Mouse (Mus musculus): ENCODE results near the gene Bmx. TPM values are rescaled to one million over a fixed set of nuclear protein-coding genes. Genes with fewer than 3 reads are reported as not detected.

The Bmx gene
- total and polyA plus RNA-seq, 3 experiments, result not detected

- TF ChIP-seq ZC3H11A (IDR thresholded peaks at IDR 0.05; ENCODE audit: low read depth, low read length), result no peak
- peak; percentile 70; the same call in 1 of the 2 replicates for TF ChIP-seq MEF2A (IDR thresholded peaks at IDR 0.05; ENCODE audit: extremely low read depth, insufficient replicate concordance, low read depth, low read length, poor library complexity, severe bottlenecking)
- TF ChIP-seq MYC (IDR thresholded peaks at IDR 0.05; ENCODE audit: low read depth, low read length), result no peak
- TF ChIP-seq TCF12 (IDR thresholded peaks at IDR 0.05; ENCODE audit: low read depth, low read length), result peak; percentile 76
- peak; percentile 81 for TF ChIP-seq RCOR1 (IDR thresholded peaks at IDR 0.05; ENCODE audit: low read depth, low read length)
- TF ChIP-seq NELFE (IDR thresholded peaks at IDR 0.05; ENCODE audit: low read depth, low read length), result no peak
- TF ChIP-seq KAT2A (conservative IDR thresholded peaks at IDR 0.05; ENCODE audit: low read depth, low read length), result peak; percentile 27; the same call in 1 of the 2 replicates
- peak; percentile 75 to 87 for TF ChIP-seq EP300 (IDR thresholded peaks at IDR 0.05; ENCODE audit: low read depth in 1 of 2, low read length in 2 of 2)
- peak; percentile 72 for TF ChIP-seq GATA1 (IDR thresholded peaks at IDR 0.05; ENCODE audit: low read depth, low read length)
- TF ChIP-seq SIN3A (IDR thresholded peaks at IDR 0.05; ENCODE audit: low read length), result peak; percentile 39; the same call in 1 of the 2 replicates
- peak; percentile 77 for TF ChIP-seq ETS1 (IDR thresholded peaks at IDR 0.05; ENCODE audit: low read depth, low read length)
- TF ChIP-seq ZNF384 (IDR thresholded peaks at IDR 0.05; ENCODE audit: low read depth, low read length), result peak; percentile 81
- TF ChIP-seq MAFK (IDR thresholded peaks at IDR 0.05; ENCODE audit: borderline replicate concordance, low read depth, low read length), result no peak
- peak; percentile 49; the same call in 1 of the 2 replicates for TF ChIP-seq ELF1 (IDR thresholded peaks at IDR 0.05; ENCODE audit: low read depth, low read length)
- no peaks in the 10 kb centered on the region for H3K9me3 ChIP-seq (replicated peaks; ENCODE audit: insufficient read depth, low read length)
- H3K4me3 ChIP-seq (ENCODE audit: control insufficient read depth in 1 of 2, insufficient read depth in 1 of 2, low read depth in 2 of 2, low read length in 2 of 2), result no peak overlapping the region
- H3K4me1 ChIP-seq (ENCODE audit: control insufficient read depth in 1 of 2, insufficient read depth in 2 of 2, low read length in 2 of 2), result peaks cover 3 to 17% of the 10 kb centered on the region in 2 experiments; a peak in 3 of 4 replicates
- peak; percentile 65 for DNase-seq (ENCODE audit: low read depth, low spot score)
- H3K36me3 ChIP-seq (ENCODE audit: control insufficient read depth in 1 of 2, insufficient read depth in 2 of 2, low read length in 2 of 2), result peaks cover 0 to 14% of the 10 kb centered on the region in 2 experiments; a peak in 2 of 4 replicates
- H3K27me3 ChIP-seq (ENCODE audit: control insufficient read depth in 1 of 2, insufficient read depth in 2 of 2, low read length in 2 of 2), result no peaks in the 10 kb centered on the region
- no peaks in the 10 kb centered on the region for H3K79me2 ChIP-seq (ENCODE audit: control insufficient read depth, insufficient read depth, low read length, poor library complexity)
- H3K9ac ChIP-seq (ENCODE audit: control insufficient read depth, low read depth, low read length, poor library complexity, severe bottlenecking), result no peak overlapping the region
- no peak overlapping the region for H3K27ac ChIP-seq (ENCODE audit: control insufficient read depth, low read depth, low read length)
These were observed 104.4 kb downstream of the Bmx start for GRCm38 (mm10) chrX:164153606-164154005.

- no peaks in the 10 kb centered on the region for H3K79me2 ChIP-seq (ENCODE audit: control insufficient read depth, insufficient read depth, low read length, poor library complexity)
- no peak overlapping the region for H3K4me3 ChIP-seq (ENCODE audit: control insufficient read depth in 1 of 2, insufficient read depth in 1 of 2, low read depth in 2 of 2, low read length in 2 of 2)
- no peak for DNase-seq (ENCODE audit: low read depth, low spot score)
- H3K27ac ChIP-seq (ENCODE audit: control insufficient read depth, low read depth, low read length), result no peak overlapping the region
- no peaks in the 10 kb centered on the region for H3K9me3 ChIP-seq (replicated peaks; ENCODE audit: insufficient read depth, low read length)
- H3K4me1 ChIP-seq (ENCODE audit: control insufficient read depth in 1 of 2, insufficient read depth in 2 of 2, low read length in 2 of 2), result peaks cover 3 to 17% of the 10 kb centered on the region in 2 experiments; a peak in 3 of 4 replicates
- H3K9ac ChIP-seq (ENCODE audit: control insufficient read depth, low read depth, low read length, poor library complexity, severe bottlenecking), result no peak overlapping the region
- TF ChIP-seq EP300 (IDR thresholded peaks at IDR 0.05; ENCODE audit: low read depth in 1 of 2, low read length in 2 of 2) (no peak), CTCF (IDR thresholded peaks at IDR 0.05 in 2 of 3, conservative IDR thresholded peaks at IDR 0.05 in 1 of 3; ENCODE audit: control insufficient read depth in 1 of 3, insufficient read depth in 1 of 3, low read depth in 2 of 3, low read length in 3 of 3, poor library complexity in 1 of 3, severe bottlenecking in 1 of 3) (no peak), MAFK (IDR thresholded peaks at IDR 0.05; ENCODE audit: borderline replicate concordance, low read depth, low read length) (no peak), POLR2A (IDR thresholded peaks at IDR 0.05; ENCODE audit: control insufficient read depth in 1 of 2, insufficient read depth in 1 of 2, low read depth in 1 of 2, low read length in 2 of 2, poor library complexity in 1 of 2) (no peak), MXI1 (IDR thresholded peaks at IDR 0.05; ENCODE audit: low read depth, low read length) (no peak), MYB (IDR thresholded peaks at IDR 0.05; ENCODE audit: low read depth, low read length) (no peak), TAL1 (IDR thresholded peaks at IDR 0.05; ENCODE audit: low read length) (no peak), SIN3A (IDR thresholded peaks at IDR 0.05; ENCODE audit: low read length) (no peak), RAD21 (IDR thresholded peaks at IDR 0.05; ENCODE audit: low read depth, low read length) (no peak), MYC (IDR thresholded peaks at IDR 0.05; ENCODE audit: low read depth, low read length) (no peak), ZKSCAN1 (IDR thresholded peaks at IDR 0.05; ENCODE audit: low read depth, low read length) (no peak), MAZ (IDR thresholded peaks at IDR 0.05; ENCODE audit: low read depth, low read length) (no peak), NRF1 (IDR thresholded peaks at IDR 0.05; ENCODE audit: insufficient read depth, low read depth, low read length, poor library complexity, severe bottlenecking) (no peak), HCFC1 (IDR thresholded peaks at IDR 0.05; ENCODE audit: low read depth, low read length) (no peak), USF1 (IDR thresholded peaks at IDR 0.05; ENCODE audit: low read depth, low read length) (no peak), POLR2AphosphoS2 (IDR thresholded peaks at IDR 0.05; ENCODE audit: low read length) (no peak), ZC3H11A (IDR thresholded peaks at IDR 0.05; ENCODE audit: low read depth, low read length) (no peak), TBP (IDR thresholded peaks at IDR 0.05; ENCODE audit: low read depth, low read length) (no peak), GATA1 (IDR thresholded peaks at IDR 0.05; ENCODE audit: low read depth, low read length) (no peak)
- no peaks in the 10 kb centered on the region for H3K27me3 ChIP-seq (ENCODE audit: control insufficient read depth in 1 of 2, insufficient read depth in 2 of 2, low read length in 2 of 2)
- peaks cover 0 to 14% of the 10 kb centered on the region in 2 experiments; a peak in 2 of 4 replicates for H3K36me3 ChIP-seq (ENCODE audit: control insufficient read depth in 1 of 2, insufficient read depth in 2 of 2, low read length in 2 of 2)
These were observed 105.3 kb downstream of the Bmx start for GRCm38 (mm10) chrX:164152703-164153102.
